Mouse (Mus musculus): Measurements from ENCODE around the gene Pspn. TPM values are rescaled to one million over a fixed set of nuclear protein-coding genes. Genes with fewer than 3 reads are reported as not detected.

The Pspn gene
- polyA plus RNA-seq, 1 experiment from 2014 or later: not detected

- no peaks in the 10 kb centered on the region for H3K36me3 ChIP-seq
- H3K27ac ChIP-seq: no peak overlapping the region
- H3K9me3 ChIP-seq: no peaks in the 10 kb centered on the region
- H3K4me1 ChIP-seq: no peaks in the 10 kb centered on the region
- no peak overlapping the region for H3K4me3 ChIP-seq
- no peaks in the 10 kb centered on the region for H3K27me3 ChIP-seq
- no peak overlapping the region for H3K9ac ChIP-seq
- H3K4me2 ChIP-seq (replicated peaks): no peak overlapping the region
- no peak for ATAC-seq (ENCODE audit: insufficient number of reproducible peaks, insufficient read depth, low FRiP score, low TSS enrichment)
- WGBS: 72% methylated on average over 8 of the region's 8 CpGs
These were observed 23.1 kb downstream of the Pspn start for GRCm38 (mm10) chr17:56976531-56977390.

DNA sequence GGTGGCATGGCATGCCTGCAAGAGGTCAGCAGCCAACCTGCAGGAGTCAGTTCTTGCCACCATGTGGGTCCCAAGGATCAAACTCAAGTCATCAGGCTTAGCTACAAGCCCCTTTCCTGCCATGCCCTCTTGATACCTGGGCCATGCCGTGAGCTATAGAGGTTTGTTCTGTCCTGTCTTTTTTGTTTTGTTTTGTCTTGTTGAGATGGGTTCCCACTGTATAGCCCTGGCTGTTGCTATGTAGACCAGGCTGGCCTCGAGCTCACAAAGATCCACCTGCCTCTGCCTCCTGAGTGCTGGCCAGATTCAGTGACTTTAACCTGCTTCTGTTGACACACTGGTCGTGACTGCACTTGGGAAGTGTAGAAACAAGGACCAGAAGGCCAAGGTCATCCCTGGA, 24.4 kb downstream of the Pspn start:
- no peak for ATAC-seq (ENCODE audit: insufficient number of reproducible peaks, insufficient read depth, low FRiP score, low TSS enrichment)
- Histone ChIP-seq H3K9me3 (no peaks in the 10 kb centered on the region), H3K4me1 (no peaks in the 10 kb centered on the region), H3K9ac (no peak overlapping the region), H3K27ac (no peak overlapping the region), H3K36me3 (no peaks in the 10 kb centered on the region), H3K27me3 (no peaks in the 10 kb centered on the region), H3K4me2 (replicated peaks) (no peak overlapping the region), H3K4me3 (no peak overlapping the region)
- 76% methylated on average over 3 of the region's 3 CpGs for WGBS

- WGBS: 74% methylated on average over 5 of the region's 5 CpGs
- H3K4me3 ChIP-seq: no peak overlapping the region
- no peaks in the 10 kb centered on the region for H3K27me3 ChIP-seq
- no peaks in the 10 kb centered on the region for H3K9me3 ChIP-seq
- H3K27ac ChIP-seq: no peak overlapping the region
- H3K36me3 ChIP-seq: no peaks in the 10 kb centered on the region
- no peak overlapping the region for H3K4me2 ChIP-seq (replicated peaks)
- no peak for ATAC-seq (ENCODE audit: insufficient number of reproducible peaks, insufficient read depth, low FRiP score, low TSS enrichment)
- H3K4me1 ChIP-seq: no peaks in the 10 kb centered on the region
- no peak overlapping the region for H3K9ac ChIP-seq
These were observed 25.0 kb downstream of the Pspn start for GRCm38 (mm10) chr17:56974708-56975240.

GRCm38 (mm10) chr17:56973956-56974707, 25.7 kb downstream of the Pspn start:
- H3K27ac ChIP-seq: no peak overlapping the region
- no peak overlapping the region for H3K9ac ChIP-seq
- H3K4me2 ChIP-seq (replicated peaks): no peak overlapping the region
- no peak overlapping the region for H3K4me3 ChIP-seq
- no peaks in the 10 kb centered on the region for H3K4me1 ChIP-seq
- no peak for ATAC-seq (ENCODE audit: insufficient number of reproducible peaks, insufficient read depth, low FRiP score, low TSS enrichment)
- H3K36me3 ChIP-seq: no peaks in the 10 kb centered on the region
- WGBS: 63% methylated on average over 13 of the region's 14 CpGs
- no peaks in the 10 kb centered on the region for H3K27me3 ChIP-seq
- no peaks in the 10 kb centered on the region for H3K9me3 ChIP-seq

DNA sequence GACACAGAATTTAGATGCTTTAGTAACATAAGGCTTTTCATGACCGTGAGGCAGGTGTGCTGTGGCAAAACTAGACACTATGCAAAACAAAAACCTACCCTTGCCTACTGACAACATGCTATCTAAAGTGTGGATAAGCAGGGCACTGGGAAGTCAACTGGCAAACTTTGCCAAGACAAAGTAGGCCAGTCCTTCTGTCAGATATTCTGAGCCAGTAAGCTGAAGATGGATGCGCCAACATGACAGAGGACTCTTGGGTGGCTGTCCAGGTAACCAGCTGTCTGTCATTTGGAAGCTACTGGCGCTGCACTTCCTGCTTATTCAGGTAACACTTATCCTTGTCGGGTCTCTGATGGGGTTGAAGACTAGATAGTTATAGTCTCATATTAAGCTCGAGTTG, 29.7 kb downstream of the Pspn start:
- no peak overlapping the region for H3K4me2 ChIP-seq (replicated peaks)
- WGBS: 65% methylated on average over 5 of the region's 5 CpGs
- ATAC-seq (ENCODE audit: insufficient number of reproducible peaks, insufficient read depth, low FRiP score, low TSS enrichment): no peak

DNA sequence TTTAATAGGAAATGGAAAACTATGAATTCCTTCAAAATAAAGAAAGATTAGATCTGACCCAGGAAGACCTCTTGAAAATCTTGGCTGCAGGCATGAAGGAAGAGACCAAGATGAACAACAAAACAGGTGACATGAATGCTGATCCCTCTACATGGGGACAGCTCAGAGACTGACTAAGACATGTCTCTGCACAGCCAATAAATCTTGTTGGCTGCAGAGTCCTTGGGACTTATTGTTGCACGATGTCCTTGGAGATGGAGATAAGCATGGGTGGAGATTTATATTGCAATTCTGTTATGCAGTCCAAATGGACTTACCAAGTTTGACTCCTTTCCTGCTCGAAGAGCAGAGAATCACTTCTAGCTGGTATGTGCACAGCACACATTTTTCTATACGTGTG, 30.5 kb downstream of the Pspn start:
- Histone ChIP-seq H3K36me3 (no peaks in the 10 kb centered on the region), H3K27ac (no peak overlapping the region), H3K4me2 (replicated peaks) (no peak overlapping the region), H3K9me3 (no peaks in the 10 kb centered on the region), H3K9ac (no peak overlapping the region), H3K4me3 (no peak overlapping the region), H3K4me1 (no peaks in the 10 kb centered on the region), H3K27me3 (no peaks in the 10 kb centered on the region)
- ATAC-seq (ENCODE audit: insufficient number of reproducible peaks, insufficient read depth, low FRiP score, low TSS enrichment): no peak
- 68% methylated on average over 3 of the region's 3 CpGs for WGBS

More for the DNA sequence above, 29.7 kb downstream of the Pspn start:
- Histone ChIP-seq H3K4me3 (no peak overlapping the region), H3K27ac (no peak overlapping the region), H3K9ac (no peak overlapping the region), H3K36me3 (no peaks in the 10 kb centered on the region), H3K9me3 (no peaks in the 10 kb centered on the region), H3K4me1 (no peaks in the 10 kb centered on the region), H3K27me3 (no peaks in the 10 kb centered on the region)

- Histone ChIP-seq H3K9me3 (no peaks in the 10 kb centered on the region), H3K9ac (no peak overlapping the region), H3K36me3 (no peaks in the 10 kb centered on the region), H3K4me2 (replicated peaks) (no peak overlapping the region), H3K4me3 (no peak overlapping the region), H3K27ac (no peak overlapping the region), H3K27me3 (no peaks in the 10 kb centered on the region), H3K4me1 (no peaks in the 10 kb centered on the region)
- ATAC-seq (ENCODE audit: insufficient number of reproducible peaks, insufficient read depth, low FRiP score, low TSS enrichment): no peak
- 76% methylated on average over 6 of the region's 6 CpGs for WGBS
These were observed 36.2 kb downstream of the Pspn start for GRCm38 (mm10) chr17:56963646-56964045.

DNA sequence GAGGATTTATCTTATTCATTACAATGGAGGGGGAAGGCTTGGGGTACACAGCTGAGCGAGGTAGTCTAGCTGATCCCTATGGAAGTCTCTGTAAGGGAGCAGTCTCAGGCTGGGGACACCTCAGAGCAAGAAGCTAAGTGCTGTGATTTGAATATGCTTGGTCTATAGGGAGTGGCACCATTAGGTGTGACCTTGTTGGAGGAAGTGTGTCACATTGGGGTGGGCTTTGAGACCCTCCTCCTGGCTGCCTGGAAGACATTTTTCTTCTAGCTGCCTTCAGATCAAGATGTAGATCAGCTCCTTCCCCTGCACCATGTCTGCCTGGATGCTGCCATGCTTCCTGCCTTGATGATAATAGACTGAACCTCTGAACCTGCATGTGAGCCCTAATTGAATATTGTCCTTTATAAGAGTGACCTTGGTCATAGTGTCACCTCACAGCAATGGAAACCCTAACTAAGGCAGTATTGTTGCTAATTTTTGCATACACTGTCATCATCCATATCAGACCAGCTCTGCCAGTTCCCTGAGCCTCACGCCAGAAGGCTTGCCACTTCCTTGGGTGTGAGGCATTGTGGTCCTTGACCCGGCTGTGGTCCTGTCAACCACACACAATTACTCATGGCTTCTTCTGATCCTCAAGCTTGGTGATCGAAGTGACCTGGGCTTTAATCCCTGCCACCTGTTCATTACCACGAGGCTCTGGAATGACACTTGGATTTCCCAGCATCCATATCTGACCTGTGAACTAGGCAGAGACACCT, 37.0 kb downstream of the Pspn start:
- H3K4me2 ChIP-seq (replicated peaks): no peak overlapping the region
- no peaks in the 10 kb centered on the region for H3K4me1 ChIP-seq
- H3K9me3 ChIP-seq: no peaks in the 10 kb centered on the region
- 73% methylated on average over 5 of the region's 5 CpGs for WGBS
- H3K27me3 ChIP-seq: no peaks in the 10 kb centered on the region
- no peak overlapping the region for H3K4me3 ChIP-seq
- ATAC-seq (ENCODE audit: insufficient number of reproducible peaks, insufficient read depth, low FRiP score, low TSS enrichment): no peak
- H3K27ac ChIP-seq: no peak overlapping the region
- no peak overlapping the region for H3K9ac ChIP-seq
- no peaks in the 10 kb centered on the region for H3K36me3 ChIP-seq

DNA sequence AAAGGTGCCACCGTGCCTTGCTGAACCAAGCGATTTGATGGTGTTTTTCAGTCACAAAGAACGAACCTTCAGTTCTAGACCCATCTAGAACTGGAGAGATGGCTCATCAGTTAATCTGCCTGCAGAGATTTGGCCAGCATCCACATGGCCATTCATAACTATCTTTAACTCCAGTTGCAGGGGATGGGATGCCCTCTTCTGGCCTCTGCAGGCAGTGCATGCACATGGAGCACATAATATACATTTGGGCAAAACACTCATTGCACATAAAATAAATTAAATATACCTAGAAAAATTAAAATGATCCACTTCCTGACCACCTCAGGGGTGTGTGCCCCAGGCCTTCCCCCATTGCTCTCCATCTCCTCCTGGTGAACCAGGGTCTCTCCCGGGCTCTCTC, 37.9 kb downstream of the Pspn start:
- Histone ChIP-seq H3K9ac (no peak overlapping the region), H3K4me3 (no peak overlapping the region), H3K4me2 (replicated peaks) (no peak overlapping the region), H3K4me1 (no peaks in the 10 kb centered on the region), H3K36me3 (no peaks in the 10 kb centered on the region), H3K9me3 (no peaks in the 10 kb centered on the region), H3K27ac (no peak overlapping the region), H3K27me3 (no peaks in the 10 kb centered on the region)
- 88% methylated on average over 4 of the region's 4 CpGs for WGBS
- ATAC-seq (ENCODE audit: insufficient number of reproducible peaks, insufficient read depth, low FRiP score, low TSS enrichment): no peak

GRCm38 (mm10) chr17:56958667-56959066, 41.2 kb downstream of the Pspn start:
- Histone ChIP-seq H3K27ac (no peak overlapping the region), H3K27me3 (no peaks in the 10 kb centered on the region), H3K9me3 (no peaks in the 10 kb centered on the region), H3K4me1 (no peaks in the 10 kb centered on the region), H3K4me3 (no peak overlapping the region), H3K9ac (no peak overlapping the region), H3K4me2 (replicated peaks) (no peak overlapping the region), H3K36me3 (no peaks in the 10 kb centered on the region)
- no peak for ATAC-seq (ENCODE audit: insufficient number of reproducible peaks, insufficient read depth, low FRiP score, low TSS enrichment)
- WGBS: 79% methylated on average over 4 of the region's 4 CpGs

DNA sequence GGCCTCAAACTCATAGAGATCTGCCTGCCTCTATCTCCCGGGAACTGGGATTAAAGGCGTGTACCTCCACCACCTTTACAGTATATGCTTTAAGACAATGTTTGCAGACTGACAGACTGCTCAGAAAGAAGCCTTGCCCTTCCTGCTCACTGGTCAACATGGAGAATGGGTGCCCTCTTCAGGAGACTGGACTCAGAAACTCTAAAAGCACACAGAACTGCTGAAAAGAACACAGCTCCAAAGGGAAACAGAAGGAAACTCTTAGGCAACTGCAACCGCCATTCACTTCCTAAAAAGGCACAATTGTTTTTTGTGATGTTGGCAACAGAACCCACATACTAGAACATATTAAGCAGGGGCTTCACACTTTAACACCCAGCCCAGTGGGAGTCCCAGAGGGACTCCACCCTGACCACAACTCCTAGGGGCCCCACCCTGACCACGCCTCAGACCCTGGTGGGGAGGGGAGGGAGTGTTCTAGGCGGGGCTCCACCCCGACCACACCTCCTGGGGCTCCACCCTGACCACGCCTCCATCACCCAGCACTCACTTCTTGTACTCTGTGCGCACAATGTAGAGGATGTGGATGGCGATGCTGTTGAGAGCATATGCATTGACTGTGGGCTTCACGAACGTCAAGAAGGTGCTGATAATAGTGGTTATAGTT, 41.9 kb downstream of the Pspn start:
- H3K9ac ChIP-seq: no peak overlapping the region
- no peak overlapping the region for H3K4me2 ChIP-seq (replicated peaks)
- H3K27ac ChIP-seq: no peak overlapping the region
- ATAC-seq (ENCODE audit: insufficient number of reproducible peaks, insufficient read depth, low FRiP score, low TSS enrichment): no peak
- no peak overlapping the region for H3K4me3 ChIP-seq
- no peaks in the 10 kb centered on the region for H3K4me1 ChIP-seq
- 30% methylated on average over 11 of the region's 11 CpGs for WGBS
- no peaks in the 10 kb centered on the region for H3K9me3 ChIP-seq
- no peaks in the 10 kb centered on the region for H3K36me3 ChIP-seq
- no peaks in the 10 kb centered on the region; the same call in 1 of the 2 replicates for H3K27me3 ChIP-seq
